Mouse (Mus musculus) spleen, adult 2 months (tissue): ENCODE measurements around the gene Ikzf1. TPM values are rescaled to one million over a fixed set of nuclear protein-coding genes. Genes with fewer than 3 reads are reported as not detected.

ENCODE experiments used
- DNase-seq, 2 experiments: peaks; one replicate each; pipeline versions ENCODE4 v3.0.0 to v3.0.0-alpha.2; 2012 to 2021; ENCODE audit warnings: low spot score in 2 of 2, low read depth in 1 of 2
- H3K27ac ChIP-seq: fragments of 200-500 bp; 2 replicates; pipeline ENCODE4 v1.5.1; 2012; ENCODE audit warnings: low read length, inconsistent platforms; ENCODE audit not compliant: insufficient read depth
- H3K27me3 ChIP-seq: fragments of 200-500 bp; 2 replicates; pipeline ENCODE4 v1.6.1; 2012; ENCODE audit warnings: mild to moderate bottlenecking, moderate library complexity, low read length, inconsistent platforms; ENCODE audit not compliant: control insufficient read depth, insufficient read depth
- H3K36me3 ChIP-seq: fragments of 200-500 bp; 2 replicates; pipeline ENCODE4 v1.6.1; 2012; ENCODE audit warnings: mild to moderate bottlenecking, low read length, inconsistent platforms; ENCODE audit not compliant: control insufficient read depth, insufficient read depth
- H3K4me1 ChIP-seq: fragments of 200-500 bp; 2 replicates; pipeline ENCODE4 v1.6.1; 2011; ENCODE audit warnings: inconsistent platforms; ENCODE audit not compliant: control insufficient read depth, insufficient read depth, insufficient read length
- H3K4me3 ChIP-seq: fragments of 200-500 bp; 2 replicates; pipeline ENCODE4 v1.5.1; 2011; ENCODE audit warnings: mild to moderate bottlenecking, inconsistent platforms; ENCODE audit not compliant: insufficient read depth, insufficient read length; ENCODE audit errors: extremely low read depth
- CTCF ChIP-seq: fragments of 200-500 bp; IDR thresholded peaks from 2 replicates; pipeline ENCODE4 v1.5.1; 2011; ENCODE audit warnings: mild to moderate bottlenecking, inconsistent platforms; ENCODE audit not compliant: insufficient read depth, insufficient read length, insufficient replicate concordance; ENCODE audit errors: extremely low read depth
- POLR2A ChIP-seq: fragments of 200-500 bp; IDR thresholded peaks from 2 replicates; pipeline ENCODE4 v1.6.1; 2011; ENCODE audit warnings: low read depth, low read length, inconsistent platforms
- WGBS: fragments of 180-500 bp; shearing (Covaris S2); methylation state at CpG from one replicate; pipeline ENCODE4 v1.1.7; 2018; 5-methylcytosine and 5-hydroxymethylcytosine counted together
- polyA plus RNA-seq: library from polyadenylated mRNA; depleted of rRNA; stranded (reverse); fragments of >200 nt; gene quantifications from 2 replicates; pipeline ENCODE4 v1.2.3, GENCODE M21; 2012

The Ikzf1 gene
- polyA plus RNA-seq, 1 experiment, result 258 TPM

- Histone ChIP-seq H3K27me3 (no peaks in the 10 kb centered on the region), H3K36me3 (no peaks in the 10 kb centered on the region), H3K4me3 (peak overlapping the region; percentile 52), H3K4me1 (peaks cover 18% of the 10 kb centered on the region), H3K27ac (peak overlapping the region; percentile 92)
- DNase-seq, result peak; percentile 60 to 63
- 5% methylated on average over 11 of the region's 11 CpGs for WGBS
- TF ChIP-seq CTCF (no peak), POLR2A (no peak; the same call in 1 of the 2 replicates)
Observed at GRCm38 (mm10) chr11:11690059-11690844, 5.4 kb downstream of the Ikzf1 start.

- Histone ChIP-seq H3K27me3 (no peaks in the 10 kb centered on the region), H3K4me3 (peak overlapping the region; percentile 52), H3K27ac (peak overlapping the region; percentile 92), H3K36me3 (no peaks in the 10 kb centered on the region), H3K4me1 (peaks cover 22% of the 10 kb centered on the region)
- WGBS, result 13% methylated on average over 8 of the region's 8 CpGs
- DNase-seq, result no peak
- TF ChIP-seq CTCF, result no peak
- TF ChIP-seq POLR2A, result no peak
Observed at GRCm38 (mm10) chr11:11690845-11691196, 6.0 kb downstream of the Ikzf1 start.

GRCm38 (mm10) chr11:11691324-11692058, 6.7 kb downstream of the Ikzf1 start:
- TF ChIP-seq POLR2A, result peak; percentile 15; the same call in 1 of the 2 replicates
- TF ChIP-seq CTCF, result no peak
- DNase-seq, result peak; percentile 50 to 67

GRCm38 (mm10) chr11:11692558-11693166, 7.9 kb downstream of the Ikzf1 start:
- Histone ChIP-seq H3K27ac (peak overlapping the region; percentile 78), H3K4me3 (peak overlapping the region; percentile 15), H3K36me3 (no peaks in the 10 kb centered on the region), H3K4me1 (peaks cover 39% of the 10 kb centered on the region), H3K27me3 (no peaks in the 10 kb centered on the region)
- TF ChIP-seq POLR2A (no peak), CTCF (no peak)
- no peak for DNase-seq
- WGBS, result 28% methylated on average over 10 of the region's 10 CpGs

More at GRCm38 (mm10) chr11:11691324-11692058, 6.7 kb downstream of the Ikzf1 start:
- whole genome bisulfite sequencing, result 4% methylated on average over 14 of the region's 14 CpGs
- Histone ChIP-seq H3K27ac (peak overlapping the region; percentile 92), H3K27me3 (no peaks in the 10 kb centered on the region), H3K4me3 (peak overlapping the region; percentile 52), H3K36me3 (no peaks in the 10 kb centered on the region), H3K4me1 (peaks cover 29% of the 10 kb centered on the region)

- Histone ChIP-seq H3K4me3 (peak overlapping the region; percentile 1; the same call in 1 of the 2 replicates), H3K27me3 (no peaks in the 10 kb centered on the region), H3K36me3 (no peaks in the 10 kb centered on the region), H3K4me1 (peaks cover 43% of the 10 kb centered on the region), H3K27ac (peak overlapping the region; percentile 87)
- no peak for DNase-seq
- TF ChIP-seq CTCF (no peak), POLR2A (no peak)
- 43% methylated on average over 3 of the region's 3 CpGs for WGBS
Observed at GRCm38 (mm10) chr11:11693446-11693845, 8.6 kb downstream of the Ikzf1 start.

GRCm38 (mm10) chr11:11694072-11694471, 9.3 kb downstream of the Ikzf1 start:
- H3K27ac ChIP-seq, result peak overlapping the region; percentile 87
- no peak for TF ChIP-seq POLR2A
- no peak for TF ChIP-seq CTCF
- H3K27me3 ChIP-seq, result no peaks in the 10 kb centered on the region
- DNase-seq, result peak in 1 of 2 experiments; percentile 60
- 10% methylated on average over 2 of the region's 2 CpGs for WGBS
- no peaks in the 10 kb centered on the region; the same call in 1 of the 2 replicates for H3K36me3 ChIP-seq
- no peak overlapping the region for H3K4me3 ChIP-seq
- H3K4me1 ChIP-seq, result peaks cover 44% of the 10 kb centered on the region
